Mouse (Mus musculus) ES-Bruce4 (cell line): ENCODE results near the gene Me1.

Experiments
- CTCF ChIP-seq: IDR thresholded peaks from one replicate; pipeline ENCODE4 v1.8.1; 2011; ENCODE audit warnings: low read depth, low read length
- EP300 ChIP-seq: IDR thresholded peaks from 2 replicates; pipeline ENCODE4 v1.6.1; 2011; ENCODE audit warnings: low read depth, low read length; ENCODE audit not compliant: insufficient read depth
- POLR2A ChIP-seq: IDR thresholded peaks from one replicate; pipeline ENCODE4 v1.8.1; 2011; ENCODE audit warnings: low read length; ENCODE audit not compliant: insufficient read depth

- TF ChIP-seq EP300 = no peak
- TF ChIP-seq CTCF = no peak
- TF ChIP-seq POLR2A = no peak
These were observed 44.2 kb upstream of the Me1 start for GRCm38 (mm10) chr9:86739971-86740370.
